Mouse (Mus musculus) 3134 (cell line): Measurements from ENCODE around the gene Bmp7.

Source experiments
- DNase-seq: peaks from one replicate; pipeline ENCODE4 v3.0.0-alpha.2; 2011; ENCODE audit warnings: low spot score; ENCODE audit not compliant: insufficient read length; ENCODE audit errors: extremely low read depth

Bmp7 gene

GRCm38 (mm10) chr2:172940003-172940798 is at the start of gene Bmp7:
Gene Bmp7, minus strand, starts transcription at chr2:172940321.
- no peak for DNase-seq

- DNase-seq: no peak
Measured at GRCm38 (mm10) chr2:172982776-172983561, 42.8 kb upstream of the Bmp7 start.

- DNase-seq: no peak
Measured at GRCm38 (mm10) chr2:172979666-172980345, 39.7 kb upstream of the Bmp7 start.

GRCm38 (mm10) chr2:172978131-172978633 is 38.1 kb upstream of the Bmp7 start:
- no peak for DNase-seq

- DNase-seq: no peak
Measured at GRCm38 (mm10) chr2:172977409-172978130, 37.4 kb upstream of the Bmp7 start, which contains the start of gene Spo11. Gene Spo11, plus strand, starts transcription at chr2:172977700.

- DNase-seq: no peak
Measured at GRCm38 (mm10) chr2:172976661-172977238, 36.6 kb upstream of the Bmp7 start.

GRCm38 (mm10) chr2:172975159-172975558 is 35.0 kb upstream of the Bmp7 start:
- DNase-seq: no peak

GRCm38 (mm10) chr2:172974701-172975100 is 34.6 kb upstream of the Bmp7 start:
- DNase-seq: no peak

GRCm38 (mm10) chr2:172973806-172974565 is 33.9 kb upstream of the Bmp7 start:
- no peak for DNase-seq

- DNase-seq: no peak
Measured at GRCm38 (mm10) chr2:172971865-172972264, 31.7 kb upstream of the Bmp7 start.

- DNase-seq: no peak
Measured at GRCm38 (mm10) chr2:172966480-172966879, 26.4 kb upstream of the Bmp7 start.

- DNase-seq: peak; percentile 69
Measured at GRCm38 (mm10) chr2:172965249-172965648, 25.1 kb upstream of the Bmp7 start.

GRCm38 (mm10) chr2:172961211-172961610 is 21.1 kb upstream of the Bmp7 start:
- DNase-seq: no peak

GRCm38 (mm10) chr2:172960350-172960749 is 20.2 kb upstream of the Bmp7 start:
- DNase-seq: no peak

- no peak for DNase-seq
Measured at GRCm38 (mm10) chr2:172959006-172959768, 19.1 kb upstream of the Bmp7 start.

- no peak for DNase-seq
Measured at GRCm38 (mm10) chr2:172958579-172958978, 18.5 kb upstream of the Bmp7 start.

- no peak for DNase-seq
Measured at GRCm38 (mm10) chr2:172951976-172952375, 11.9 kb upstream of the Bmp7 start.

GRCm38 (mm10) chr2:172950722-172951121 is 10.6 kb upstream of the Bmp7 start:
- no peak for DNase-seq
